Mouse (Mus musculus): ENCODE measurements around the gene C8a. TPM values are rescaled to one million over a fixed set of nuclear protein-coding genes. Genes with fewer than 3 reads are reported as not detected.

Gene C8a
- not detected in 2 replicates for polyA plus RNA-seq (2012; ENCODE audit: low replicate concordance)

DNA sequence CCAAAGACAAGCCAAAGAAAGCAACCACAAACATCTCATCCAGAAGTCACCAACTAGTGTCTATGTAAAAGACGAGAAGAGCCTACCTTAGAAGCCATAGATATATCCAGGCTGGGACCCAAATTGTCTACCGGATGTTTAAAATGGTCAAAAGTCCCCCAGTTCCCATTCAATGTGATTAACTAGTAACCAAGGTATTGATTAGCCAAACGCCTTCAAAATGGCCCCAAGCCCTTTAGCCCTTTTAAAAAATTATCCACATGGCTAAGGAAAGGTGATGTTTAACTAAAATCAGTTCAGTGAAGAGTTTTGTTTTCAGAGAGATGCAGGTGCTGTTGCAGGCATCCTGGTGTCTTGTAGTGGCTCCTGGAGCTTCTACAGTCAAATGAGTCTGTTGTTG, at the start of gene C8a:
TSS of gene C8a (minus strand) at position 76 of the 400 bp plus-strand sequence.

DNA sequence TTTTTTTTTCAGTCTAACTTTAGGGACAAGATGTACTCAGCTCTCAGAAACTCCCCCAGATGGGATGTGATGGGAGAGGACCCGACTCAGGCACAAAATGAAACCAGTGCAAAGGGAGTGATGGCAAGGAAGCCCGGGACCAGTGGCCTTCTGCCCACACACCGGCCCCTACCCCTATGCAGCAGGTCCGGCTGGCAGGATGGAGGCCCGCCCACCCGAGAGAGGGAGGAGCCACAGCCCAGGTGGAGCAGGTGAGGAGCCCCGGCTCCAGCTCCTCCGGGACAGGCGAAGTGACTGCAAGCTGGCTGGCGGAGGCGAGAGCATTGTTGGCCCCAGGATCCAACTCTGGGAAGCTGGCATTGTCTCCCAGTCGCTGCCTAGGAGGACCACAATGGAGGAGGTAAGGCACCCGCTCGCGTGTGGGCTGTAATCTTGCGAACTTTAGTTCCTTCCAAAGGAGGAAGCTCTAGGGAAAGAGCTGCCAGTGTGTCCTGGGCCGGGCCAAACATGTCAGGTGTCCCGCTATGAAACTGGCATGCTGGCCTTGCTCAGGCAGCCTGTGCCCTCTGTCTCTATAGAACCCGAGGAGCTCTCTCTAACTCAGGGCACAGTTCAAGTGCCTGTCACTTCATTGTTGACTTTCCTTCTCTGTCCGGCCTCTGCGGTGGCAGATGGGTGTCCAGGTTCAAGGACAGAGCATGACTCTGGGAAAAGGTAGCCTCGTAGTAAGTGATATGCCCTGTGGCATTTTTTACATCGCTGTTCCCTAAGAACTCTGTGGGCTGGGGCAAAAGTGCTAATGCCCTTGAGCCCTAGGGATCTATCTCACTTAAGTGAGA, 37.3 kb upstream of the C8a start, which contains the start of gene Fyb2:
TSS of gene Fyb2 (plus strand) at position 166 of the 839 bp plus-strand sequence.

DNA sequence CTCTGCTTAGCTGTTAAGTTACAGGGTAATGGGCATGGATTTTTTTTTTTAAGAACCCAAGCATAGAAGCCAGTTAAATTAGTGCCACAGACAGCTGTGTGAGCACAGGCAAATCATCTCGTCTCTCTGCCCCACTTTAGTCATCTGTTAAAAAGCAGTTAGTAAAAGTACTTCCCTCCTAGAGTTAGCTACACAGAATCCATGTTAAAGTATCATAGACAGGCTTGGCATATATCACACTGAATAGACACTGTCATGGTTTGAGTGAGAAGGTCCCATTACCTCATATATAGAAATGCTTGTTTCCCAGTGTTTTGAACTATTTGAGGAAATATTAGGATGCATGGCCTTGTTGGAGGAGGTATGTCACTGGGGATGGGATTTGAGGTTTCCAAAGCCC, 19.2 kb downstream of the C8a start, which contains the start of gene Gm17662:
TSS of gene Gm17662 (plus strand) at position 301 of the 400 bp plus-strand sequence.

DNA sequence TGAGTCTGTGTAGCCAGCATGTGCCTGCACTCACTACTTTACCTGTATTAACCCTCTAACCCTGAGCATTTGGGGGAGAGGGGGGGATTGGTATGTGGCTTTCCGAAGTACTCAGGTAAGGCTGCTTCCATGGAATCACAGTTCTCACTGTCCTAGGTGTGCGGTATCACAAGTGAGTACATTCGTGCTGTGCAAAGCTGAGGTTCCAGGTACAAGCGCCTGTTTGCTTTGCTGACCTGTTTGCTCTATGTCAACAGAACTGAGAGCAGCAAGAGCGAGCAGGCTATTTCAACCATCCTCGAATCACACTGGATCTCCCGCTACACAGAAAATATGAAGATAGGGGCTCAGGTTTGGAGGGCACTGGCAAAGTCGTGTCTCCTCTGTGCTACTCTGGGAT, 110.1 kb downstream of the C8a start, which contains the start of gene C8b:
TSS of gene C8b (plus strand) at position 253 of the 400 bp plus-strand sequence.

Other genes starting within 250 kb of the C8a start
- not detected in 2 replicates for gene C8b, start 110.1 kb downstream of the C8a start, polyA plus RNA-seq (2012; ENCODE audit: low replicate concordance)
- gene Gm17662, start 19.1 kb downstream of the C8a start, polyA plus RNA-seq (2012; ENCODE audit: low replicate concordance): not detected in 2 replicates
- 0.10 TPM in 1 of 2 replicates, not detected in the other for gene Fyb2, start 37.1 kb upstream of the C8a start, polyA plus RNA-seq (2012; ENCODE audit: low replicate concordance)
- 0.02 TPM in 1 of 2 replicates, not detected in the other for gene Prkaa2, start 233.5 kb upstream of the C8a start, polyA plus RNA-seq (2012; ENCODE audit: low replicate concordance)